Mouse (Mus musculus) intestine, postnatal 0 days (tissue): ENCODE measurements at regions not wholly inside any gene's neighbourhood (a gene's known extent, or its start where the extent isn't known, plus 50 kb on each side); places are given as distances from the start of the nearest gene placed in this dataset.

Source experiments
- ATAC-seq: fragments of 200-750 bp; cut with Nextera tagmentation; 2 replicates; pipeline ENCODE4 v1.8.0; 2017; ENCODE audit warnings: mild to moderate bottlenecking, moderate TSS enrichment, moderate library complexity
- H3K27ac ChIP-seq: fragments of 300-500 bp; sonication (generic); 2 replicates; pipeline ENCODE4 v1.5.1; 2014; ENCODE audit warnings: mild to moderate bottlenecking, low read depth, low read length, moderate library complexity
- H3K27me3 ChIP-seq: fragments of 300-500 bp; sonication (generic); replicated peaks from 2 replicates; pipeline ENCODE4 v1.6.1; 2014; ENCODE audit warnings: low read length, mixed read lengths; ENCODE audit not compliant: control insufficient read depth, insufficient read depth
- H3K36me3 ChIP-seq: fragments of 300-500 bp; sonication (generic); 2 replicates; pipeline ENCODE4 v1.6.1; 2014; ENCODE audit warnings: mild to moderate bottlenecking, moderate library complexity; ENCODE audit not compliant: control insufficient read depth, insufficient read depth
- H3K4me1 ChIP-seq: fragments of 300-500 bp; sonication (generic); replicated peaks from 2 replicates; pipeline ENCODE4 v1.6.1; 2014; ENCODE audit warnings: antibody characterized with exemption, low read length, mixed read lengths; ENCODE audit not compliant: control insufficient read depth, insufficient read depth
- H3K4me2 ChIP-seq: fragments of 300-500 bp; sonication (generic); replicated peaks from 2 replicates; pipeline ENCODE4 v1.6.1; 2014; ENCODE audit warnings: low read depth, mild to moderate bottlenecking, moderate library complexity
- H3K4me3 ChIP-seq: fragments of 300-500 bp; sonication (generic); 2 replicates; pipeline ENCODE4 v1.5.1; 2014; ENCODE audit warnings: low read depth, low read length
- H3K9ac ChIP-seq: fragments of 300-500 bp; sonication (generic); 2 replicates; pipeline ENCODE4 v1.6.1; 2014; ENCODE audit warnings: mild to moderate bottlenecking, low read depth, low read length
- H3K9me3 ChIP-seq: fragments of 300-500 bp; sonication (generic); 2 replicates; pipeline ENCODE4 v1.6.1; 2016; ENCODE audit warnings: mixed run types; ENCODE audit not compliant: control insufficient read depth
- CTCF ChIP-seq: sonication (generic); IDR thresholded peaks from 2 replicates; pipeline ENCODE4 v1.5.1; 2016; ENCODE audit warnings: low read depth, mild to moderate bottlenecking, control low read depth, antibody characterized with exemption, moderate library complexity
- whole genome bisulfite sequencing: fragments of 180-500 bp; shearing (Covaris S2); extraction: QIAGEN DNeasy Blood & Tissue Kit; methylation state at CpG from one replicate; pipeline ENCODE4 v1.1.7; 2014; 5-methylcytosine and 5-hydroxymethylcytosine counted together

DNA sequence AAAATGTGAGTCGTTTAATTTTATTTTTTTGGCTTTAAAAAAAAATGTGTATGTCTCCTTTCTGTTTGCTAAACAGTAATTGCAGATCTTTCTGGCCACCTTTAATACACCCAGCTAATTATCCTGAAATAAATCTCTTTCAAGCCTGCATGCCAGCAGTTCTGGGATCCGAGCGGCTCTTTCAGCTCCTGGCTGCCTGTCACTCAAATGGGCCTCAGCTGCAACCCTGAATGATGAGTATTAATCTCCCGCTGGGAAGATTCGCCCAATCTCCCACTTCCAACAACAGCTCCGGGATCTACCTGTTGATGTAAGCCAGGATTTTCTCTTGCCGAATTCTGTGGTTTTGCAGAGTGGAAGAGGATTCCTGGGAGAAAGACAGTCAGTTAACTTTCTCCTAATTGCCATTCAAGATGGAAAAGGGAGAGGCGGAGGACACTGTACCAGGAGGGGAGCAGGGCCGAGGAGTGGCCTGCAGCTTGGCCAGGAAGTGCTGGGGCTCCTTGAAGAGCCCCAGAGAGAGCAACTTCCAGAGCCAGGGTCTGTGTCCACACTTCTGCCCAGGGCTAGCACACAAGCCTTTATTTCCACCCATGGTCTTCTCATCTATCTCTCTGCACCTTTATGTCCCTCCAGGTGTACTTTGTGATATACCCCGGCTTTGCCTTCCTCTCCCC lies 272.2 kb downstream of the Bcl11a start:
- no peak overlapping the region for H3K4me2 ChIP-seq
- ATAC-seq: no peak
- WGBS: 76% methylated on average over 10 of the region's 10 CpGs
- TF ChIP-seq CTCF: no peak
- no peaks in the 10 kb centered on the region for H3K9me3 ChIP-seq
- H3K27ac ChIP-seq: no peak overlapping the region
- no peaks in the 10 kb centered on the region for H3K36me3 ChIP-seq
- 0 out of 2 replicates have a peak, but pooled peaks cover 3% of the 10 kb centered on the region for H3K4me1 ChIP-seq
- H3K4me3 ChIP-seq: no peak overlapping the region
- no peaks in the 10 kb centered on the region for H3K27me3 ChIP-seq
- H3K9ac ChIP-seq: no peak overlapping the region

DNA sequence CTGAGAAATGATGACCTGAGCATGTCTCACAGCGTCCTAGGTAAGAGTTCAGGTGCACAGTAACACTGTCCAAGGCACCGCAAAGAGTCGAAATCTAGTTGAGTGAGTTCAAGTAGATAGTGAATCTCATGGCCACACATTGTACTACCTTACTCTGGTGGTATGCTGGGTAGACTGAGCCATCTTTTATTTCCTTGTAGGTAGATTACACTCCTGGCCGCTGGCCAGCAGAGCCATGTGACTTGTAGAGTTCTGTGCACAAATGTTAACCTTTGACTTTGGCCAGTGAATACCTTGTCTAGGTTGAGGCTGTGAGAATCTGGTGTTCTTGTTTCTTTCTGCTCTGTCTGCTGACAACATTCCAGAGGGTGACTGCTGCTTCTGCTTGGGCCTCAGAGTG lies 273.0 kb downstream of the Bcl11a start:
- Histone ChIP-seq H3K4me2 (no peak overlapping the region), H3K27ac (no peak overlapping the region), H3K9ac (no peak overlapping the region), H3K36me3 (no peaks in the 10 kb centered on the region), H3K4me1 (0 out of 2 replicates have a peak, but pooled peaks cover 3% of the 10 kb centered on the region), H3K27me3 (no peaks in the 10 kb centered on the region), H3K9me3 (no peaks in the 10 kb centered on the region), H3K4me3 (no peak overlapping the region)
- ATAC-seq: peak; percentile 88
- TF ChIP-seq CTCF: no peak
- WGBS: 42% methylated on average over 4 of the region's 4 CpGs

- Histone ChIP-seq H3K27me3 (no peaks in the 10 kb centered on the region), H3K9ac (no peak overlapping the region), H3K4me3 (no peak overlapping the region), H3K4me1 (0 out of 2 replicates have a peak, but pooled peaks cover 3% of the 10 kb centered on the region), H3K27ac (no peak overlapping the region), H3K9me3 (no peaks in the 10 kb centered on the region), H3K36me3 (no peaks in the 10 kb centered on the region), H3K4me2 (no peak overlapping the region)
- no peak for ATAC-seq
- WGBS: 85% methylated on average over 3 of the region's 3 CpGs
- TF ChIP-seq CTCF: no peak
Observed at GRCm38 (mm10) chr11:24352071-24352470, 274.2 kb downstream of the Bcl11a start.

- WGBS: 81% methylated on average over 1 of the region's 1 CpGs
- TF ChIP-seq CTCF: no peak
Observed at GRCm38 (mm10) chr11:24353056-24353455, 275.2 kb downstream of the Bcl11a start.

GRCm38 (mm10) chr11:24357388-24357787 lies 279.5 kb downstream of the Bcl11a start:
- H3K27ac ChIP-seq: no peak overlapping the region
- no peaks in the 10 kb centered on the region for H3K36me3 ChIP-seq
- no peaks in the 10 kb centered on the region for H3K4me1 ChIP-seq
- no peak overlapping the region for H3K4me2 ChIP-seq
- no peak for ATAC-seq
- H3K27me3 ChIP-seq: no peaks in the 10 kb centered on the region
- no peak for TF ChIP-seq CTCF
- H3K9me3 ChIP-seq: no peaks in the 10 kb centered on the region
- no peak overlapping the region for H3K4me3 ChIP-seq
- WGBS: 79% methylated on average over 1 of the region's 1 CpGs
- H3K9ac ChIP-seq: no peak overlapping the region

More at GRCm38 (mm10) chr11:24353056-24353455, 275.2 kb downstream of the Bcl11a start:
- Histone ChIP-seq H3K9me3 (no peaks in the 10 kb centered on the region), H3K4me2 (no peak overlapping the region), H3K4me3 (no peak overlapping the region), H3K4me1 (0 out of 2 replicates have a peak, but pooled peaks cover 3% of the 10 kb centered on the region), H3K9ac (no peak overlapping the region), H3K27me3 (no peaks in the 10 kb centered on the region), H3K27ac (no peak overlapping the region), H3K36me3 (no peaks in the 10 kb centered on the region)
- no peak for ATAC-seq

GRCm38 (mm10) chr11:24359086-24359485 lies 281.2 kb downstream of the Bcl11a start:
- no peak for TF ChIP-seq CTCF

More at GRCm38 (mm10) chr11:24359086-24359485, 281.2 kb downstream of the Bcl11a start:
- Histone ChIP-seq H3K9me3 (no peaks in the 10 kb centered on the region), H3K4me2 (no peak overlapping the region), H3K9ac (no peak overlapping the region), H3K4me3 (no peak overlapping the region), H3K27ac (no peak overlapping the region), H3K4me1 (no peaks in the 10 kb centered on the region), H3K27me3 (no peaks in the 10 kb centered on the region), H3K36me3 (no peaks in the 10 kb centered on the region)
- no peak for ATAC-seq
